Mouse (Mus musculus) kidney, adult 2 months (tissue): ENCODE results near the gene Zfp704.

Experiments
- CTCF ChIP-seq: fragments of 200-500 bp; conservative IDR thresholded peaks from 2 replicates; pipeline ENCODE4 v1.5.1; 2011; ENCODE audit warnings: low read depth, mild to moderate bottlenecking, control low read depth, low read length, moderate library complexity, mixed read lengths; ENCODE audit not compliant: insufficient read depth, insufficient read length
- POLR2A ChIP-seq: fragments of 200-500 bp; IDR thresholded peaks from one replicate; pipeline ENCODE4 v1.6.1; 2011; ENCODE audit warnings: low read depth, low read length, control low read depth

DNA sequence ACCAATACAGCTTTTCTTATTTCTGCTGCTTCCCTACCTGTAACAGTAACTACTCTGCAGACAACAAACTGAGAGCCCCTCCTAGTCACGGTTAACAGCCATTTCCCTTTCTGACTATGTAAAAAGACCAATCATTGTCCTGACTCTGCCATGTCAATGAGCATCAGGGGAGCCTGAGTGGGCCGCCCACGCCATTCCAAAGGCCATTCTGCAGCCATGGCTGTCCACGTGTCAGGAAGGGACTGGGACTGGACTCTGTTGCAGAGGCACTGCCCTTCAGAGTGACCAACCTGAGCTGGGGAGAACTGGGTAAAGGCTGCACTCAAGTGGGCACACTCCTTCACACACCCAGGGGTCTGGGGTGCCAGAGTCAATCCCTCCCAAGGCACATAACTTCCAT, 127.9 kb downstream of the Zfp704 start:
- TF ChIP-seq POLR2A (no peak), CTCF (no peak)
